10 mouse cellular contexts compared by ENCODE assay signal in genomic region chr5:118174310-118175009, GRCm38 (mm10). TPM values are rescaled to one million over a fixed set of nuclear protein-coding genes. Genes with fewer than 3 reads are reported as not detected.
DNase-seq lines count a peak whose midpoint lies in the region; ATAC-seq lines count a peak whose summit lies in the region.
"Had no signal": no experiment of that assay in that cellular context is flagged by ENCODE, and none has a peak within 500 bp of the region (broad histone marks: within the 10 kb centered on the region; RNA-seq: fewer than 3 reads in every experiment).

No protein-coding gene starts in this region.

- peak overlapping the region; percentile 57 for H3K4me2 ChIP-seq in heart, embryonic 16.5 days (ENCODE audit: low read depth, low read length)
- H3K4me2 ChIP-seq in embryonic facial prominence, embryonic 13.5 days: peak overlapping the region; percentile 57
- H3K4me2 ChIP-seq in intestine, embryonic 16.5 days (ENCODE audit: low read depth, low read length): peak overlapping the region; percentile 23
- peak overlapping the region; percentile 55 for H3K4me2 ChIP-seq in neural tube, embryonic 13.5 days

- H3K9ac ChIP-seq in heart, embryonic 16.5 days (ENCODE audit: low read length): no peak overlapping the region
- peak overlapping the region; percentile 27; the same call in 1 of the 2 replicates for H3K9ac ChIP-seq in embryonic facial prominence, embryonic 13.5 days
- H3K9ac ChIP-seq in intestine, embryonic 16.5 days (ENCODE audit: low read depth, low read length): no peak overlapping the region
- H3K9ac ChIP-seq in neural tube, embryonic 13.5 days: peak overlapping the region; percentile 48

- no peaks in the 10 kb centered on the region for H3K36me3 ChIP-seq in heart, embryonic 16.5 days (ENCODE audit: control insufficient read depth, insufficient read depth)
- no peaks in the 10 kb centered on the region for H3K36me3 ChIP-seq in embryonic facial prominence, embryonic 13.5 days
- no peaks in the 10 kb centered on the region for H3K36me3 ChIP-seq in intestine, embryonic 16.5 days (ENCODE audit: control insufficient read depth, insufficient read depth, low read length)
- H3K36me3 ChIP-seq in neural tube, embryonic 13.5 days: no peaks in the 10 kb centered on the region

- peaks cover 5% of the 10 kb centered on the region for H3K9me3 ChIP-seq in heart, embryonic 16.5 days (replicated peaks; ENCODE audit: control insufficient read depth, low read length)
- peaks cover 6% of the 10 kb centered on the region for H3K9me3 ChIP-seq in embryonic facial prominence, embryonic 13.5 days
- peaks cover 7% of the 10 kb centered on the region for H3K9me3 ChIP-seq in intestine, embryonic 16.5 days (ENCODE audit: control insufficient read depth, low read length)
- 0 out of 2 replicates have a peak, but pooled peaks cover 5% of the 10 kb centered on the region for H3K9me3 ChIP-seq in neural tube, embryonic 13.5 days

- no peak overlapping the region for H3K27ac ChIP-seq in heart, embryonic 16.5 days (ENCODE audit: low read length)
- no peak overlapping the region for H3K27ac ChIP-seq in embryonic facial prominence, embryonic 13.5 days
- no peak overlapping the region for H3K27ac ChIP-seq in intestine, embryonic 16.5 days (ENCODE audit: low read length)
- H3K27ac ChIP-seq in neural tube, embryonic 13.5 days (replicated peaks): no peak overlapping the region

- under 1% methylated on average over 22 of the region's 22 CpGs for WGBS in heart, embryonic 16.5 days
- under 1% methylated on average over 22 of the region's 22 CpGs for WGBS in embryonic facial prominence, embryonic 13.5 days
- under 1% methylated on average over 22 of the region's 22 CpGs for WGBS in intestine, embryonic 16.5 days
- under 1% methylated on average over 21 of the region's 22 CpGs for WGBS in neural tube, embryonic 13.5 days

- peak overlapping the region; percentile 9 for H3K4me3 ChIP-seq in heart, embryonic 16.5 days (ENCODE audit: low read length)
- H3K4me3 ChIP-seq in embryonic facial prominence, embryonic 13.5 days: peak overlapping the region; percentile 34
- H3K4me3 ChIP-seq in intestine, embryonic 16.5 days (ENCODE audit: low read length): no peak overlapping the region; the same call in 1 of the 2 replicates
- peak overlapping the region; percentile 28 for H3K4me3 ChIP-seq in neural tube, embryonic 13.5 days

- no peak for DNase-seq in heart, adult 18-20 months
- DNase-seq in thymus, postnatal 10 days (ENCODE audit: low spot score in 2 of 2): no peak
- DNase-seq in right cerebral cortex, postnatal 36 days (ENCODE audit: low spot score in 2 of 2): no peak
- DNase-seq in testis, postnatal 10 days (ENCODE audit: low spot score): no peak
- DNase-seq: heart, postnatal 4 days had no signal

- peaks cover 53% of the 10 kb centered on the region for H3K27me3 ChIP-seq in heart, embryonic 16.5 days (ENCODE audit: control insufficient read depth, insufficient read depth, low read length)
- peaks cover 67% of the 10 kb centered on the region for H3K27me3 ChIP-seq in embryonic facial prominence, embryonic 13.5 days
- H3K27me3 ChIP-seq in intestine, embryonic 16.5 days (replicated peaks; ENCODE audit: control insufficient read depth, insufficient read depth, low read length): peaks cover 52% of the 10 kb centered on the region
- H3K27me3 ChIP-seq in neural tube, embryonic 13.5 days: peaks cover 68% of the 10 kb centered on the region

- no peak for ATAC-seq in heart, embryonic 16.5 days (replicated peaks; ENCODE audit: extremely low read depth, insufficient read depth, low FRiP score)
- ATAC-seq in embryonic facial prominence, embryonic 13.5 days (ENCODE audit: insufficient number of reproducible peaks, insufficient read depth, low FRiP score, low TSS enrichment, low read depth): no peak
- no peak for ATAC-seq in intestine, embryonic 16.5 days
- ATAC-seq in neural tube, embryonic 13.5 days (ENCODE audit: low read depth): no peak
- ATAC-seq: lung, postnatal 0 days had no signal

- peaks cover 15% of the 10 kb centered on the region for H3K4me1 ChIP-seq in heart, embryonic 16.5 days (ENCODE audit: control insufficient read depth, insufficient read depth, low read length)
- H3K4me1 ChIP-seq in embryonic facial prominence, embryonic 13.5 days: peaks cover 29% of the 10 kb centered on the region
- H3K4me1 ChIP-seq in intestine, embryonic 16.5 days (ENCODE audit: control insufficient read depth, insufficient read depth, low read length): peaks cover 20% of the 10 kb centered on the region
- peaks cover 35% of the 10 kb centered on the region for H3K4me1 ChIP-seq in neural tube, embryonic 13.5 days (replicated peaks)

RNA-seq across cellular contexts. Expression of gene Hrk, which starts 10.0 kb away (rescaled TPM):
- 0.08 TPM in 1 of 2 replicates, not detected in the other for polyA plus RNA-seq in heart, embryonic 16.5 days (2015; fragmentation: Nextera tagmentation; extraction: Ambion mirVana)
- under 1 TPM; 0.40 to 0.44 TPM for total RNA-seq in heart, adult 18-20 months (2021)
- polyA plus RNA-seq in embryonic facial prominence, embryonic 13.5 days (2015; fragmentation: Nextera tagmentation; extraction: Ambion mirVana): 0.17 and 0.21 TPM in 2 replicates
- polyA plus RNA-seq in intestine, embryonic 16.5 days (2015; fragmentation: Nextera tagmentation; extraction: Ambion mirVana): 0.12 and 0.21 TPM in 2 replicates
- polyA plus RNA-seq in neural tube, embryonic 13.5 days (2015; fragmentation: Nextera tagmentation; extraction: Ambion mirVana): 3.3 and 3.4 TPM in 2 replicates

RNA-seq across cellular contexts. Expression of gene Fbxw8, which starts 19.2 kb away (rescaled TPM):
- 18.6 and 21.6 TPM in 2 replicates for polyA plus RNA-seq in heart, embryonic 16.5 days (2015; fragmentation: Nextera tagmentation; extraction: Ambion mirVana)
- 10 to 100 TPM; 38.2 to 41.2 TPM for total RNA-seq in heart, adult 18-20 months (2021)
- 27.9 and 28.9 TPM in 2 replicates for polyA plus RNA-seq in embryonic facial prominence, embryonic 13.5 days (2015; fragmentation: Nextera tagmentation; extraction: Ambion mirVana)
- polyA plus RNA-seq in intestine, embryonic 16.5 days (2015; fragmentation: Nextera tagmentation; extraction: Ambion mirVana): 16.0 and 17.8 TPM in 2 replicates
- polyA plus RNA-seq in neural tube, embryonic 13.5 days (2015; fragmentation: Nextera tagmentation; extraction: Ambion mirVana): 25.1 and 25.5 TPM in 2 replicates

Comparison
In these comparisons a context has a peak if more than half of its experiments do, and no peak if none do; other contexts are left out.
1. H3K9ac ChIP-seq: peak in embryonic facial prominence, embryonic 13.5 days (single experiment) and neural tube, embryonic 13.5 days (single experiment); none in heart, embryonic 16.5 days (single experiment) and intestine, embryonic 16.5 days (single experiment).
2. Peak in every context shown above with its lines, with median percentiles within 50 percentile points of each other: H3K4me2 ChIP-seq.